Mouse (Mus musculus): ENCODE results near the gene Megf9.

Gene Megf9

GRCm38 (mm10) chr4:70452161-70452560 lies 82.6 kb downstream of the Megf9 start:
- in situ Hi-C loops (cut with MboI, MseI) = loop anchor here in 1 of 2 experiments (5.0 kb wide), 1 partner anchor 150 kb away; no protein-coding TSS in a partner anchor

GRCm38 (mm10) chr4:70451750-70452149 lies 83.0 kb downstream of the Megf9 start:
- in situ Hi-C loops (cut with MboI, MseI) = loop anchor here in 1 of 2 experiments (5.0 kb wide), 1 partner anchor 151 kb away; no protein-coding TSS in a partner anchor

GRCm38 (mm10) chr4:70449668-70450067 lies 85.1 kb downstream of the Megf9 start:
- in situ Hi-C loops (cut with MboI, MseI) = loop anchor here in 1 of 2 experiments (5.0 kb wide), 1 partner anchor 153 kb away; no protein-coding TSS in a partner anchor

- in situ Hi-C loops (cut with MboI, MseI) = no loop called here
These were observed 88.0 kb downstream of the Megf9 start for GRCm38 (mm10) chr4:70446774-70447173.

GRCm38 (mm10) chr4:70420202-70420601 lies 114.6 kb downstream of the Megf9 start:
- in situ Hi-C loops (cut with MboI, MseI) = loop anchor here in 1 of 2 experiments (25.0 kb wide), 1 partner anchor 1767 kb away; no protein-coding TSS in a partner anchor

- in situ Hi-C loops (cut with MboI, MseI) = loop anchor here in 1 of 2 experiments (25.0 kb wide), 1 partner anchor 1775 kb away; no protein-coding TSS in a partner anchor
These were observed 122.7 kb downstream of the Megf9 start for GRCm38 (mm10) chr4:70412126-70412525.

- in situ Hi-C loops (cut with MboI, MseI) = loop anchor here (5.0 to 25.0 kb wide), 3 partner anchors 125 to 1777 kb away; partner anchors contain the start of gene Megf9 (in 1 of the 2)
These were observed 124.6 kb downstream of the Megf9 start, which contains the start of gene Cdk5rap2 for GRCm38 (mm10) chr4:70409994-70410721. Cdk5rap2 (minus strand) TSS chr4:70410443.

- in situ Hi-C loops (cut with MboI, MseI) = loop anchor here (5.0 to 25.0 kb wide), 3 partner anchors 125 to 1778 kb away; partner anchors contain the start of gene Megf9 (in 1 of the 2)
These were observed 125.3 kb downstream of the Megf9 start for GRCm38 (mm10) chr4:70409456-70409855.

GRCm38 (mm10) chr4:70402109-70402819 lies 132.5 kb downstream of the Megf9 start:
- in situ Hi-C loops (cut with MboI, MseI) = loop anchor here in 1 of 2 experiments (10.0 to 25.0 kb wide), 2 partner anchors 133 to 1785 kb away; partner anchors contain the start of gene Megf9

GRCm38 (mm10) chr4:70399476-70399875 lies 135.3 kb downstream of the Megf9 start:
- in situ Hi-C loops (cut with MboI, MseI) = no loop called here

- in situ Hi-C loops (cut with MboI, MseI) = no loop called here
These were observed 135.7 kb downstream of the Megf9 start for GRCm38 (mm10) chr4:70399074-70399473.

- in situ Hi-C loops (cut with MboI, MseI) = no loop called here
These were observed 136.7 kb downstream of the Megf9 start for GRCm38 (mm10) chr4:70398088-70398487.

GRCm38 (mm10) chr4:70396701-70397100 lies 138.1 kb downstream of the Megf9 start:
- in situ Hi-C loops (cut with MboI, MseI) = no loop called here

- in situ Hi-C loops (cut with MboI, MseI) = no loop called here
These were observed 140.1 kb downstream of the Megf9 start for GRCm38 (mm10) chr4:70394736-70395135.

- in situ Hi-C loops (cut with MboI, MseI) = no loop called here
These were observed 142.9 kb downstream of the Megf9 start for GRCm38 (mm10) chr4:70391760-70392372.

GRCm38 (mm10) chr4:70391073-70391472 lies 143.7 kb downstream of the Megf9 start:
- in situ Hi-C loops (cut with MboI, MseI) = no loop called here

- in situ Hi-C loops (cut with MboI, MseI) = no loop called here
These were observed 148.6 kb downstream of the Megf9 start for GRCm38 (mm10) chr4:70386206-70386605.

- in situ Hi-C loops (cut with MboI, MseI) = no loop called here
These were observed 157.4 kb downstream of the Megf9 start for GRCm38 (mm10) chr4:70377359-70377758.
